ENCODE assay signal across 8 mouse cellular contexts in the genomic region with DNA sequence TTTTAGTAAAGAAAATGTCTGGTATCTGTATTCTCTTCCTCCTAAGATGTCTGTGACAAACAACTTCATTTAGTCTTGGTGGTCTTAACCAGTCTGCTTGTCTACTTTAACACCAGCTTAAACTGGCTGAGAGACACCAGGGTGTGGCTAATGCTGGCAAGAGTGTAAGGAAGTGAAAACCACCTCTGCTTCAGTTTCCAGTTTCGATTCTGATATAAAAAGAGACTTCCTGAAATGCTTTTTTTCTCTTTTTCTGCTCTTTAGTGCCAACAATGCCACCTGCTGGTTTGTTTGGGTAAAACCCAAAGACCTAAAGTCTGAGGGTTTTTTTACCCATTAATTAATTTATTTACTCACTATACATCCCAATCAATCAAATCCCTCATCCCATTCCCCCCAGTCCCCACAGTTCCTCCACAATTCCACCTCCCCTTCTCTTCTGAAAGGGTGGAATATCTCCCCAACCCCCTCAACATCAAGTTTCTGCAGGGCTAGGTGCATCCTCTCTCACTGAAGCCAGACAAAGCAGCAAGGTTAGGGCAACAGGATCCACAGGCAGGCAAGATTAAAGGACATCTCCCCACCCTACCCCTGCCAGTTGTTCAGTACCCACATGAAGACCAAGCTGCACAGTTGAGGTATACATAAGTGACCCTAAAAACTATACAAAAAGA. TPM values are rescaled to one million over a fixed set of nuclear protein-coding genes. Genes with fewer than 3 reads are reported as not detected.
DNase-seq lines count a peak whose midpoint lies in the region; ATAC-seq lines count a peak whose summit lies in the region.
"Not testable (repeated sequence)": the region's sequence is repeated elsewhere in the genome, so short reads cannot be mapped to it uniquely, and the experiment has no call there.

No protein-coding gene starts in this region.

- not testable (repeated sequence) for H3K27me3 ChIP-seq in embryonic facial prominence, embryonic 13.5 days; intestine, embryonic 15.5 days (replicated peaks)

- H3K9ac ChIP-seq in embryonic facial prominence, embryonic 13.5 days; intestine, embryonic 15.5 days: not testable (repeated sequence)

- WGBS in embryonic facial prominence, embryonic 13.5 days = 7% methylated on average over 1 of the region's 1 CpGs
- 0% methylated on average over 1 of the region's 1 CpGs for WGBS in intestine, embryonic 15.5 days

- not testable (repeated sequence) for H3K27ac ChIP-seq in embryonic facial prominence, embryonic 13.5 days; intestine, embryonic 15.5 days

- H3K4me1 ChIP-seq in embryonic facial prominence, embryonic 13.5 days; intestine, embryonic 15.5 days (replicated peaks): not testable (repeated sequence)

- peak; percentile 42 for DNase-seq in Muller cell, postnatal 12 days (ENCODE audit: inconsistent ontology term)
- peak; percentile 74 for DNase-seq in heart, adult 8-10 months (ENCODE audit: low spot score)
- DNase-seq in left cerebral cortex, adult 11 months (ENCODE audit: low spot score) = peak; percentile 16
- peak; percentile 68 for DNase-seq in lung, postnatal 10 days
- DNase-seq in retina, postnatal 7 days (ENCODE audit: low read depth, low spot score) = peak; percentile 4
- DNase-seq in thymus, postnatal 14 days = peak; percentile 56

- ATAC-seq in embryonic facial prominence, embryonic 13.5 days (ENCODE audit: insufficient number of reproducible peaks, insufficient read depth, low FRiP score, low TSS enrichment, low read depth) = not testable (repeated sequence)
- ATAC-seq in intestine, embryonic 15.5 days = peak; percentile 64

- not testable (repeated sequence) for H3K4me3 ChIP-seq in embryonic facial prominence, embryonic 13.5 days; intestine, embryonic 15.5 days (replicated peaks)

- H3K4me2 ChIP-seq in embryonic facial prominence, embryonic 13.5 days = peak overlapping the region; percentile 32; the same call in 1 of the 2 replicates
- not testable (repeated sequence) for H3K4me2 ChIP-seq in intestine, embryonic 15.5 days (replicated peaks)

- not testable (repeated sequence) for H3K36me3 ChIP-seq in embryonic facial prominence, embryonic 13.5 days; intestine, embryonic 15.5 days

- not testable (repeated sequence) for H3K9me3 ChIP-seq in embryonic facial prominence, embryonic 13.5 days; intestine, embryonic 15.5 days

RNA-seq across cellular contexts. Expression of a gene that starts 53.3 kb away (rescaled TPM):
- polyA plus RNA-seq in embryonic facial prominence, embryonic 13.5 days (2015; fragmentation: Nextera tagmentation; extraction: Ambion mirVana) = 1.1 and 1.3 TPM in 2 replicates
- total RNA-seq in heart, adult 8-10 months (2022) = 1 to 10 TPM; 5.7 to 9.1 (median 7.9) TPM
- polyA plus RNA-seq in intestine, embryonic 15.5 days (2015; fragmentation: Nextera tagmentation; extraction: Ambion mirVana) = 7.1 and 9.4 TPM in 2 replicates

Comparison
In these comparisons a context has a peak if more than half of its experiments do, and no peak if none do; other contexts are left out.
1. DNase-seq: peak in every context shown above with its lines; median percentile 74 in heart, adult 8-10 months; 68 in lung, postnatal 10 days; 56 in thymus, postnatal 14 days; 42 in Muller cell, postnatal 12 days; 16 in left cerebral cortex, adult 11 months; 4 in retina, postnatal 7 days.